Mouse (Mus musculus) lung, adult 2 months (tissue): ENCODE results near the gene Zfr2. TPM values are rescaled to one million over a fixed set of nuclear protein-coding genes. Genes with fewer than 3 reads are reported as not detected.
A peak's percentile ranks its signal among the peaks of the same experiment; 100 is the strongest.

Experiments used
- DNase-seq: peaks from one replicate; pipeline ENCODE4 v3.0.0; 2022
- H3K4me1 ChIP-seq: fragments of 200-500 bp; 2 replicates; pipeline ENCODE4 v1.6.1; 2011; ENCODE audit warnings: low read length; ENCODE audit not compliant: control insufficient read depth, insufficient read depth
- H3K4me3 ChIP-seq: fragments of 200-500 bp; replicated peaks from 2 replicates; pipeline ENCODE3; 2011; ENCODE audit warnings: low read depth, mild to moderate bottlenecking, control low read depth, low read length; ENCODE audit errors: extremely low read depth
- CTCF ChIP-seq: fragments of 200-500 bp; IDR thresholded peaks from 2 replicates; pipeline ENCODE4 v1.5.1; 2011; ENCODE audit warnings: mild to moderate bottlenecking, low read length, control low read depth; ENCODE audit not compliant: insufficient read depth
- POLR2A ChIP-seq: fragments of 200-500 bp; IDR thresholded peaks from 2 replicates; pipeline ENCODE4 v1.6.1; 2011; ENCODE audit warnings: low read depth, mild to moderate bottlenecking, control low read depth, low read length, borderline replicate concordance; ENCODE audit errors: extremely low read depth
- WGBS: fragments of 180-500 bp; shearing (Covaris S2); methylation state at CpG from one replicate; pipeline ENCODE4 v1.1.7; 2018; 5-methylcytosine and 5-hydroxymethylcytosine counted together
- polyA plus RNA-seq: library from polyadenylated mRNA; depleted of rRNA; stranded (reverse); fragments of >200 nt; gene quantifications from 2 replicates; pipeline ENCODE4 v1.2.3, GENCODE M21; 2012

Zfr2 gene
- polyA plus RNA-seq, 1 experiment: 10.0 TPM

GRCm38 (mm10) chr10:81229735-81230437, 3.1 kb upstream of the Zfr2 start:
- TF ChIP-seq CTCF (no peak), POLR2A (no peak)
- no peak for DNase-seq
- 0 out of 2 replicates have a peak, but pooled peaks cover 2% of the 10 kb centered on the region for H3K4me1 ChIP-seq
- no peak overlapping the region for H3K4me3 ChIP-seq
- WGBS: 12% methylated on average over 20 of the region's 20 CpGs

GRCm38 (mm10) chr10:81230438-81231332, 2.3 kb upstream of the Zfr2 start, which contains the start of gene Atcay:
Gene Atcay (minus strand): TSS chr10:81230833.
- TF ChIP-seq POLR2A (no peak), CTCF (peak; percentile 57)
- no peak for DNase-seq
- WGBS: 10% methylated on average over 27 of the region's 27 CpGs
- Histone ChIP-seq H3K4me1 (0 out of 2 replicates have a peak, but pooled peaks cover 2% of the 10 kb centered on the region), H3K4me3 (no peak within 1 kb of the TSS)

- H3K4me1 ChIP-seq: 0 out of 2 replicates have a peak, but pooled peaks cover 2% of the 10 kb centered on the region
- TF ChIP-seq POLR2A: no peak
- TF ChIP-seq CTCF: no peak
- WGBS: 57% methylated on average over 7 of the region's 7 CpGs
- H3K4me3 ChIP-seq: no peak overlapping the region
- DNase-seq: no peak
Observed at GRCm38 (mm10) chr10:81231436-81231835, 1.5 kb upstream of the Zfr2 start.

GRCm38 (mm10) chr10:81233226-81233585, 251 bp downstream of the Zfr2 start:
- TF ChIP-seq POLR2A: no peak
- TF ChIP-seq CTCF: no peak
- DNase-seq: no peak
- WGBS: 1% methylated on average over 27 of the region's 28 CpGs
- Histone ChIP-seq H3K4me1 (0 out of 2 replicates have a peak, but pooled peaks cover 2% of the 10 kb centered on the region), H3K4me3 (peak overlapping the region; percentile 66)

- 79% methylated on average over 6 of the region's 6 CpGs for WGBS
- DNase-seq: no peak
- TF ChIP-seq POLR2A (no peak), CTCF (no peak)
- no peak overlapping the region for H3K4me3 ChIP-seq
- 0 out of 2 replicates have a peak, but pooled peaks cover 2% of the 10 kb centered on the region for H3K4me1 ChIP-seq
Observed at GRCm38 (mm10) chr10:81234206-81234605, 1.3 kb downstream of the Zfr2 start.

- no peak overlapping the region for H3K4me3 ChIP-seq
- 88% methylated on average over 12 of the region's 12 CpGs for WGBS
- DNase-seq: no peak
- TF ChIP-seq CTCF (no peak), POLR2A (no peak)
- H3K4me1 ChIP-seq: 0 out of 2 replicates have a peak, but pooled peaks cover 2% of the 10 kb centered on the region
Observed at GRCm38 (mm10) chr10:81236471-81237268, 3.7 kb downstream of the Zfr2 start.

- Histone ChIP-seq H3K4me1 (no peaks in the 10 kb centered on the region), H3K4me3 (no peak overlapping the region)
- WGBS: 75% methylated on average over 2 of the region's 2 CpGs
- no peak for DNase-seq
- no peak for TF ChIP-seq CTCF
- TF ChIP-seq POLR2A: no peak
Observed at GRCm38 (mm10) chr10:81238618-81239017, 5.7 kb downstream of the Zfr2 start.

- WGBS: 25% methylated on average over 13 of the region's 13 CpGs
- TF ChIP-seq CTCF (peak; percentile 65), POLR2A (no peak)
- Histone ChIP-seq H3K4me1 (peaks cover 3% of the 10 kb centered on the region; the same call in 1 of the 2 replicates), H3K4me3 (no peak overlapping the region)
- peak; percentile 57 for DNase-seq
Observed at GRCm38 (mm10) chr10:81240876-81241275, 7.9 kb downstream of the Zfr2 start.

- Histone ChIP-seq H3K4me3 (no peak overlapping the region), H3K4me1 (peaks cover 3% of the 10 kb centered on the region; the same call in 1 of the 2 replicates)
- TF ChIP-seq POLR2A (no peak), CTCF (no peak)
- no peak for DNase-seq
- WGBS: 88% methylated on average over 16 of the region's 16 CpGs
Observed at GRCm38 (mm10) chr10:81242021-81242420, 9.1 kb downstream of the Zfr2 start.
